Mouse (Mus musculus) neural tube, embryonic 11.5 days (tissue): ENCODE data around the gene Dnm1. TPM values are rescaled to one million over a fixed set of nuclear protein-coding genes. Genes with fewer than 3 reads are reported as not detected.

Source experiments
- ATAC-seq: fragments of 200-750 bp; cut with Nextera tagmentation; 2 replicates; pipeline ENCODE4 v1.8.0; 2017; ENCODE audit warnings: moderate number of reproducible peaks, mild to moderate bottlenecking, moderate TSS enrichment, moderate library complexity; ENCODE audit not compliant: insufficient read depth, low FRiP score, low TSS enrichment
- DNase-seq: peaks from one replicate; pipeline ENCODE4 v3.0.0-alpha.2; 2015; ENCODE audit warnings: low spot score
- H3K27ac ChIP-seq: fragments of 300-500 bp; sonication (generic); 2 replicates; pipeline ENCODE4 v1.5.1; 2014; ENCODE audit warnings: low read depth, mild to moderate bottlenecking, low read length
- H3K27me3 ChIP-seq: fragments of 300-500 bp; sonication (generic); 2 replicates; pipeline ENCODE4 v1.6.1; 2014; ENCODE audit warnings: mild to moderate bottlenecking, low read length, mixed read lengths; ENCODE audit not compliant: control insufficient read depth, insufficient read depth
- H3K36me3 ChIP-seq: fragments of 300-500 bp; sonication (generic); 2 replicates; pipeline ENCODE4 v1.6.1; 2014; ENCODE audit warnings: mild to moderate bottlenecking, low read length, moderate library complexity, mixed read lengths; ENCODE audit not compliant: control insufficient read depth, insufficient read depth
- H3K4me1 ChIP-seq: fragments of 300-500 bp; sonication (generic); 2 replicates; pipeline ENCODE4 v1.6.1; 2014; ENCODE audit warnings: low read length, mixed read lengths; ENCODE audit not compliant: control insufficient read depth, insufficient read depth
- H3K4me2 ChIP-seq: fragments of 300-500 bp; sonication (generic); 2 replicates; pipeline ENCODE4 v1.6.1; 2014; ENCODE audit warnings: low read depth, mild to moderate bottlenecking, moderate library complexity
- H3K4me3 ChIP-seq: fragments of 300-500 bp; sonication (generic); 2 replicates; pipeline ENCODE4 v1.5.1; 2014; ENCODE audit warnings: low read depth, low read length
- H3K9ac ChIP-seq: fragments of 300-500 bp; sonication (generic); 2 replicates; pipeline ENCODE4 v1.6.1; 2014; ENCODE audit warnings: mild to moderate bottlenecking, low read length
- H3K9me3 ChIP-seq: fragments of 300-500 bp; sonication (generic); 2 replicates; pipeline ENCODE4 v1.6.1; 2016; ENCODE audit warnings: low read length; ENCODE audit not compliant: control insufficient read depth
- WGBS: fragments of 180-500 bp; shearing (Covaris S2); extraction: QIAGEN DNeasy Blood & Tissue Kit; methylation state at CpG from one replicate; pipeline ENCODE4 v1.1.7; 2014; 5-methylcytosine and 5-hydroxymethylcytosine counted together
- polyA plus RNA-seq: library from polyadenylated mRNA; unstranded; fragments of >200 nt; fragmentation: Nextera tagmentation; extraction: Ambion mirVana; gene quantifications from 2 replicates; pipeline ENCODE4 v1.2.1, GENCODE M21; 2014

Dnm1 gene
- polyA plus RNA-seq, 1 experiment from 2014 or later, result 23.7 TPM

DNA sequence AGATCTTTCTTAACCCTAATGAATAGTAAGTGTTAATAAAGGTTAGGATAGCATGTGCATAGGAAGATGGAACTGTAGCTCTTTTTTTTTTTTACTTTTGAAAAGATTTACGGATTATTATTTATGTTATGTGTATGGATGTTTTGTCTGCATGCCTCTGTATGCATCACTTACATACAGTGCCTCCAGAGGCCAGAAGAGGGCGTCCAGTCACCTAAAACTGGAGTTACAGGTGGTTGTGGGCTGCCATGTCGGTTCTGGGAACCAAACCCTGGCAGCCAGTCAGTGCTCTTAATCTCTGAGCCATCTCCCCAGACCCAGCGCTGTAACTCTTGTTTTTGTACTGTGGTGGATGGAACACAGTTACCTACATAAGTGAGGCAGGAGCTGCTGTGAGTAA, 28.8 kb downstream of the Dnm1 start:
- ATAC-seq (no peak), DNase-seq (no peak)
- Histone ChIP-seq H3K4me2 (no peak overlapping the region), H3K4me3 (no peak overlapping the region), H3K9ac (no peak overlapping the region), H3K27ac (no peak overlapping the region), H3K9me3 (no peaks in the 10 kb centered on the region), H3K4me1 (peaks cover 8% of the 10 kb centered on the region), H3K36me3 (no peaks in the 10 kb centered on the region), H3K27me3 (no peaks in the 10 kb centered on the region)
- WGBS, result 62% methylated on average over 4 of the region's 4 CpGs

DNA sequence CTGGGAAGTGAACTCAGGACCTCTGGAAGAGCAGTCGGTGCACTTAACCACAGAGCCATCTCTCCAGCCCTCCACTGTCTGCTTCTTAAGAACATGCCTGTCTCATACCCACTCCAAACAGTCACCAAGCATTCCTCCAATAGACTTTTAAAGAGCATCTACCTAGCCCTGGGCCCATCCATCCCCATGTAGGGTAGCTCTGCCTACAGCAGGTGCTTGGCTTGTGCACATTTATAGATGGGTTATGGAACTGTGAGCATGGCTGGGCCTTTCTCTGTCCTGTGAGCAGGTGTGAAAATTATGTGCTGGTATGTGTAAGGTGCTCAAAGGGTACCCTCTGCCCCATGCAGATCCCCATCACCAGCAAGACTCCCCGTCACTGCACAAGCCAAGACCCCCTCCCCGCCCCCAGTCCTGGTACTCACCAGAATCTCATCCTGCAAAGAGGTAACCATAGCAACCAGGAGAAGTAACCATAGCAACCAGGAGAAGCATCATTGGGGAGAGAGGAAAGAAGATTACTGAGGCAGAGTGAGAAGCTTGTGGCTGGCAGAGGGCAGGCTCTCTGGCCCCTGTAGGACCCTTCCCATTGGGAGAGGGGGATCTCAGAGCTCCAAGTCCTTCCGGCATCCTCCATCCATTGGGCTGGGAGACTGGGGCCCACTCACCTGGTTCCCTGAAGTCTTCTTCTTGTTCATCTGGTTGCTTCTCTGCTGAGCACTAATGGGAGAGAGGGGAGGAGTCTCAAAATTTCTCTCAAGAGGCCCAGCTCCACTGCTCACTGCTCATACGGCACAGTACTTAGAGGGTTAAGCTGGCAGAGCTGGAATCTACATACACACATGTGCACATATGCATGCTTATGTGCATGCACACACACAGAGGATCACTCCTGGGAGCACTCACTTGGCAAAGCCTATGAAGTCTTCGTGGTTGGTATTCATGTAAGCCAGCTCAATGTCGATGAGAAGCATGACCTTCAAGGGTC, 30.1 kb downstream of the Dnm1 start:
- DNase-seq, result no peak
- H3K4me1 ChIP-seq, result peaks cover 3% of the 10 kb centered on the region

DNA sequence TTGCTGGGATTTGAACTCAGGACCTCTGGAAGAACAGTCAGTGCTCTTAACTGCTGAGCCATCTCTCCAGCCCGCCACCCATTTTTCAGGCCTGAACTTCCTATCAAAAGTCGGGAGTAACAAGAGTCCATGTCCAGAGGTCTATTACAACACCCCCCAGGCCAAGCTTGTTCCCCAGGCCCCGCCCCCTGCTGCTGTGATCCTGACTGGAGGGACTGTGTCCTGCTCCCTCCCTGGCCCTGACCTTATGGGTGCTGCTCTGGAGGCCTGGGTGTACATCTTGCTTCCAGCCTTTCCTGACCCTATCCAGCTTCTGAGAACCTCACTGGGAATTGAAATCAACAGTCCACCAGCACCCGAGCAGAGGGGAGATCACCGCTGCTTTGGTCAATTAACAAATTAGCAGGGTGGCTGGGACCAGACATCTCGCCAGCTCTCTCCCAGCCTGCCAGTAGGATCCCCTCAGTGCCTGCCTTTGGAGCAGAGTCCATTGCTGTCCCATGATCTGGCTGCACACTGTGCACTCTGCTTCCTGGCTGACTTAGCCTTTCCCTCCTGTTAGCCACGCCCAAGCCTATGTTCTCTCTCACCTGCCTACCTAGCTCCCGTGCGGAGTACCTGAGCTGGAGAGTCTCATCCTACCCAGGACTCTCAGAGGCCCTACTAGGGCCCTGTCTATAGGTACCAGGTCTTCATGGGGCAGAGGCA, 31.4 kb downstream of the Dnm1 start:
- Histone ChIP-seq H3K27ac (no peak overlapping the region), H3K9ac (no peak overlapping the region), H3K4me1 (peaks cover 13% of the 10 kb centered on the region), H3K27me3 (no peaks in the 10 kb centered on the region), H3K4me3 (no peak overlapping the region), H3K9me3 (no peaks in the 10 kb centered on the region), H3K4me2 (no peak overlapping the region), H3K36me3 (no peaks in the 10 kb centered on the region)
- WGBS, result 68% methylated on average over 9 of the region's 9 CpGs
- DNase-seq (no peak), ATAC-seq (no peak)

More for the DNA sequence above, 30.1 kb downstream of the Dnm1 start:
- H3K27ac ChIP-seq, result no peak overlapping the region
- H3K27me3 ChIP-seq, result no peaks in the 10 kb centered on the region
- no peak overlapping the region for H3K4me2 ChIP-seq
- no peaks in the 10 kb centered on the region for H3K36me3 ChIP-seq
- no peak overlapping the region for H3K4me3 ChIP-seq
- no peak overlapping the region for H3K9ac ChIP-seq
- no peak for ATAC-seq
- 82% methylated on average over 7 of the region's 7 CpGs for WGBS
- no peaks in the 10 kb centered on the region for H3K9me3 ChIP-seq

DNA sequence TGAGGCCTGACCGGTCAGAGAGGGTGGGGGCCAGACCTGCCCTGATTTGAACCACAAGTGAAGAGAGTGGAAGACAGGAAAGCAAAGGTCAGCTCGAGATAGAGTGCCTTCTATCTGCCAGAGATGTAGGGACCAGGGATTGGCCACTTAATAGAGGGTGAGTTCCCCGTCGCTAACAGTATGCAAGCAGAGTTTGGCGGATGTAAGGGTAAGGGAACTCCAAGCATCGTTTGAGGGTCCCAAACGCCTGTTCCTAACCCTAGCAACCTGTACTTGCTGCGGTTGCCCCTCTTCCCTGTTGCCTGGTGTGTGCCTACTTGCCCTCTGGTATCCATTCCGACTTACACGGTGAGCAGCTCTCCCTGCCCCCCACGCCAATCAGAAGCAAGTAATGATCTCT, 32.4 kb downstream of the Dnm1 start:
- Histone ChIP-seq H3K27ac (peak overlapping the region; percentile 20; the same call in 1 of the 2 replicates), H3K9me3 (no peaks in the 10 kb centered on the region), H3K9ac (no peak overlapping the region), H3K36me3 (no peaks in the 10 kb centered on the region), H3K4me3 (no peak overlapping the region), H3K4me2 (no peak overlapping the region), H3K4me1 (peaks cover 13% of the 10 kb centered on the region), H3K27me3 (no peaks in the 10 kb centered on the region)
- WGBS, result 65% methylated on average over 11 of the region's 11 CpGs
- ATAC-seq, result no peak
- no peak for DNase-seq

DNA sequence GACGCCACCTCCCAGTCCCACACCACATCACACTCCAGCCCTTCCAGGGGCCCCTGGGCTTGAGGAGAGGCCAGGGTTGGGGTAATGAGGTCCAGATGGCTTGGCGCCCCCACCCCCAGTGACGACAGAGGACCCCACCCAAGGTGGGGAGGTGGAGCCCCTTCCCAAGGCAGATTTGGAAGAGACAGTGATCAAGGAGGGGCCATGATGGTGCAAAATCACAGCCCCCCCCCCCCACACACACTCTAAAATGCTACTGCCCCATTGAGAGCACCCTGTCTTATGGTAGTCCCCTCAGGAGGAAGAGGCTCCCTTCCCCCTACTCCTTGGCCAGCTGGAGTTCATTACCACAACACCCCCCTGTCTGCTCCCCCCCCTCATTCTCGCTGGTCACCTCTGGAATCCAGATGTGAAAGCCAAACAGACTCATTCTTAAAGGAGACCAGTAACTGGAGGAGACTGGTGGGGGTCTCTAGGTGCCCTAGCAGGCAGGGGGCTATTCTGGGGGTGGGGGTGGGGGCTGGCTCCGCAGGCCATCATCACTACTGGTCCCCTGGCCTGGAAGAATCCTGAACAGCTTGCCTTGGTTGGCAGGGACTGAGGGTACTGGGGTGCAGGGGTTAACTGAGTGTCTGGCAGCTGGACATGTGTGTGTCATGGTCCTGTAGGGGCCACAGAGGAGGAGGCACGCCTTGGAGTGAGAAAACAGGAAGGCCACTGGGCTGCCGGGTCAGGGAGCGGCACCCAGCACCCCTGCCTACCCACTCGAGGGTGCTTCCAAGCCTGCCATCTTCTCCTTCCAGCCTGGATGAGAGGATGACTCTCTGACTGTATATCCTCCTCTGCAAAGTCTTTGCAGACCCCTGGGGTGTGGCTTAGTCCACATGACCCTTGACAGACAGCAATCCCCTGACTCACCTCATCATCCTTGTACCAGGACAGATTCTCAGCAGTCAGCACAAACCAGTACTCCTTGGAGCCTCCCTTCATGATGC, 33.3 kb downstream of the Dnm1 start:
- WGBS, result 46% methylated on average over 9 of the region's 9 CpGs
- no peak for ATAC-seq
- no peaks in the 10 kb centered on the region for H3K36me3 ChIP-seq
- peak; percentile 61 for DNase-seq
- H3K27ac ChIP-seq, result peak overlapping the region; percentile 53
- no peaks in the 10 kb centered on the region for H3K27me3 ChIP-seq
- H3K4me3 ChIP-seq, result no peak overlapping the region
- no peak overlapping the region for H3K9ac ChIP-seq
- H3K4me1 ChIP-seq, result peaks cover 13% of the 10 kb centered on the region
- no peaks in the 10 kb centered on the region for H3K9me3 ChIP-seq
- peak overlapping the region; percentile 9; the same call in 1 of the 2 replicates for H3K4me2 ChIP-seq

DNA sequence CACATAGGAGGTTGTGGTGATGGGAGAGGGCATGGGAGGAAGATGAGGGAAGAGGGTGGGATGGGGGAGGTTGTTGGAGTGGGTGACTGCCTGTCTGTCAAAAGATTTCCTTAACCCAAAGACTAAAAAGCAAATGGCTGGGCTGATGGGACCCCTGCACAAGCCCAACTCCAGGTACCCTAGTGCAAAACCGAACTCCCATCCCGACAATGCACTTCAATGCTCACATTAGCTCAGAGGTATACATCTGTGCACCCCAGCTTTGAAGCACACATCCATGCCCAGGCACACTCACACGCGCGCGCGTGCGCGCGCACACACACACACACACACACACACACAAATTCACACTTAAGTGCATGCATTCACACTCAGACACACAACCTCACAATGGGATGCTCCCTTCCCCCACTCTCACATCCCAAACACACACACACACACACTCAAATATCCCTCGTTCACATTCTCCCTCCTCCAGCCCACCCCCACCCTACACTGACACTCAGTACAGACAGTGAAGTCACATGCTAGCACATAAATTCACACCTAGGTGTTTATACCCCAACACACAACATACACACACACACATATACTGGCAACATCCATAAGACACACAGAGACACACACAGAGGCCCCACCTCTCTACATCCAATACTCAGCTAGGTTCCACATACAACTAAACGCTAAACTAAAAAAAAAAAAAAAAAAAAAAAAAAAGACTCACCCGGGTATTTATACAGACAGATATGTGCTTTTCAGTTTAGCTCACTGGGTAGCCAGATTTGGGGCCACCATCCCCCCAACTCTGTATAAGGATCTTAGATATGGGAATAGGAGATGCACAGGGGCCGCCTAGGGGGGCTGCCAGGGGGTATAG, 34.2 kb downstream of the Dnm1 start:
- Histone ChIP-seq H3K36me3 (no peaks in the 10 kb centered on the region), H3K4me2 (peak overlapping the region; percentile 43), H3K4me3 (peak overlapping the region; percentile 29), H3K9me3 (no peaks in the 10 kb centered on the region), H3K27ac (peak overlapping the region; percentile 71), H3K27me3 (no peaks in the 10 kb centered on the region), H3K9ac (peak overlapping the region; percentile 46), H3K4me1 (peaks cover 13% of the 10 kb centered on the region)
- WGBS, result 70% methylated on average over 14 of the region's 14 CpGs
- no peak for DNase-seq
- ATAC-seq, result no peak

DNA sequence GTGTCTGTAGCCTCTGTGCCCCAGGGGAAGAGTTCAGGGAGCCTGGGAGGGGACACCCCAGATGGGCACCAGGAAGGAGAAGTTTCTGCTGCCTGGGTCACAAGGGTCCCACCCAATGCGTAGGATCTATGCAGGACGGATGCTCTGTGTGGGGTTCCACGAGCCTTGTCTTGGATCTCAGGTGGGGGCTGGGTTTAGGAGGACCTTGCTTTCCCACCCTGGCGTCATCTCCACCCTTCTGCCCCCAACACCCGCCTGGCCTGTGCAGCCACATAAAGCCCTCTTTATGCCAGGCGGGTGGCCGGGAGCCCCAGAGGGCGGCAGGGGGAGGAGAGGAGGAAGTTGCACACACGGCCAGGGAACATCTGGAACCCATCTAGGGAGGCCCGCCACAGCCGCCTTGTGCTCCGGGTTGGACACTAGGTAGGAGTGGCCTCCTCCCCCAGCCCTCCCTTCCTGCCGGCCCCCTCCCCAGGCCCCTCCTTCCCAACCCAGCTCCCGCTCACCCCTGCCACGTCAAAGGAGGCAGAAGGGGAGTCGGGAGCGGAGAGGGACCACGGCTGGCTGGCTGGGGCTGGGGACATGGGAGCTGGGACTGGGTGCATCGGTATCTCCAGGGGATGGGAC, 35.2 kb downstream of the Dnm1 start:
- H3K4me3 ChIP-seq, result peak overlapping the region; percentile 29
- ATAC-seq (peak; percentile 39; the same call in 1 of the 2 replicates), DNase-seq (peak; percentile 84)
- H3K36me3 ChIP-seq, result no peaks in the 10 kb centered on the region
- H3K9me3 ChIP-seq, result no peaks in the 10 kb centered on the region
- H3K4me1 ChIP-seq, result peaks cover 13% of the 10 kb centered on the region
- H3K27me3 ChIP-seq, result no peaks in the 10 kb centered on the region
- H3K27ac ChIP-seq, result peak overlapping the region; percentile 79
- H3K9ac ChIP-seq, result peak overlapping the region; percentile 46
- 7% methylated on average over 19 of the region's 19 CpGs for WGBS
- peak overlapping the region; percentile 43 for H3K4me2 ChIP-seq
